Mouse (Mus musculus): ENCODE data around the gene Rffl.
A peak's percentile ranks its signal among the peaks of the same experiment; 100 is the strongest.
"Not testable (repeated sequence)": the region's sequence is repeated elsewhere in the genome, so short reads cannot be mapped to it uniquely, and the experiment has no call there.

Rffl gene

DNA sequence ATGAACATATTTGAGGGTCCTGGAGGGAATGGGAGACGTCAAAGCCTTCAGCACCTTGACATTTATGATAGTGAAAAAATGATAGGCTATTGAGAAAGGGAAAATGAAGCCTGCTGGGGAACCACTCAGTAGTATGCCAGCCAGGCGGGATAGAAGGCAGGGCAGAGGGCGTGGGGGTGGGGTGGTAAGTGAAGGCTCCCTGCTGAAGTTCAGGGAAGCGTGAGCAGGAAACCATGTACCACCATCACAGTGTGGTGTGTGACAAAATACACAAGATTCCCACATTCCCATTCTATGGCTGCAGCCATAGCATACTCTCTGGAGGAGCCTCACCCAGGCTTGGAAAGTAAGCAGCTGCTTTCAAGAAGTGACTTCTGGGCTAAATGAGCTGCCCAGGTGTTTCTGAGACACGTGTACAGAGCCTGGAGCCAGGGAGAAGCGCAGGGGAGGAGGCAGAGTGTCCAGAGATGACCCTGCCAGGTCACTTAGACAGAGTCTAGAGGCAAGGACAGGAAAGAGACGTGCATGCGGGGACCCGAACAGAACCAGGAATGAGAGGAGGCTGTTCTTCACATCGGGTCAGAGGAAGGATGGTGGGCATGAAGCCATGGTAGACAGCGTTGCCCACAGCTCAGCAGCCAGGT, 26.1 kb downstream of the Rffl start:
- no peak for DNase-seq

DNA sequence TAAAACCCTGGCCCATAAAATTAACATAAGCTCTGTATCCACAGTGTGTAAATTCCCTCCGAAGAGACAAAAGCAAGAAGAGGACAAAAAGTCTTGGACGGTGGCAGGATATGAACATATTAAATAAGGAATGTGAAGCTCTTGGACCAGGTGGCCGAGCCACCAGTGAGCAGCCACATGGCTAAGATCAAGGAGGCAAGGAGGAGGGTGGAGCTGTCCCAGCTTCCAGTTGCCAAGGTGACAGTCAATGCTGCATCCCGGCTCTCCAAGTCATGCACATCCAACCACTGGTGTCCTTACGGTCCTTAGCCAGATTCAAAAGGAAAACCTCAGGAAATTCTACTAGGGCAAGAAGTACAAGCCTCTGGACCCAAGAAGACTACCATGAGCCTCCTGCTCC, 32.5 kb downstream of the Rffl start:
- DNase-seq, result no peak

DNA sequence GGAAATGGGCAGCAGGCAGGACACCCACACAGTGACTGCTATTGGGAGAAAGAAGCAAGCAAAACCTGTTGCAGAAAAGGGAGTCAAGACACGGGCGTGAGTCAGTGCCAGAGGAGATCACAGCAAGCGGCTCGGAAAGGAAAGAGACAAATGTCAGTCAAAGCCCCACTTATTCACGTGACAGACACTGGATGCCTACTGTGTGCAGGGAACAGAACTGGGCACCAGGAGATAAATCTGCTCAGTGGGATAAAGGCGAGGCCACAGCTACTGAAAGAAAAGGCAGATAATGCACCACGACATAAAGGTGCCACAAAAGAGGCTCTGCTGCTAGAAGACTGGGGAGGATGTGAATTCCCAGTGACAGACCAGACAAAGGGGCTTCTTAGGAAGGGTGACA, 33.2 kb downstream of the Rffl start:
- DNase-seq, result no peak

DNA sequence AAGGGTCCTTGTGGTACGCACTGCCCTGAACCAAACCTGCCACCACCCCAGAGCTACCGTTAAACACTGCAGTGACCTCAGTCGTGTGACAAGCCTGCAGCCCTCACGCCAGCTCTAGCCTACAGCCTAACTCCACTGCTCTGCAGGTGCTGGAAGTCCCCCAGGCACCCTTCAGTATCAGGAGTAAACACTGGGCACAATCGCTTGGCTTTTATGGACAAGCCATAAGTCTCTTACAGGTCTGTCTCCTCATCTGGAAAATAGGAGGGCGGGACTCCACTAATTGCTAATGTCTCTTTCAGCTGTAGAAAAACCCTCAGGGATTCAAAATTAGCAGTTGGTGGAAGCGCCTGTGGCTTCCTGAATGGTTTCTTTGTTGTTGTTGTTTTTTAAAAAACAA, 33.8 kb downstream of the Rffl start:
- DNase-seq, result no peak

DNA sequence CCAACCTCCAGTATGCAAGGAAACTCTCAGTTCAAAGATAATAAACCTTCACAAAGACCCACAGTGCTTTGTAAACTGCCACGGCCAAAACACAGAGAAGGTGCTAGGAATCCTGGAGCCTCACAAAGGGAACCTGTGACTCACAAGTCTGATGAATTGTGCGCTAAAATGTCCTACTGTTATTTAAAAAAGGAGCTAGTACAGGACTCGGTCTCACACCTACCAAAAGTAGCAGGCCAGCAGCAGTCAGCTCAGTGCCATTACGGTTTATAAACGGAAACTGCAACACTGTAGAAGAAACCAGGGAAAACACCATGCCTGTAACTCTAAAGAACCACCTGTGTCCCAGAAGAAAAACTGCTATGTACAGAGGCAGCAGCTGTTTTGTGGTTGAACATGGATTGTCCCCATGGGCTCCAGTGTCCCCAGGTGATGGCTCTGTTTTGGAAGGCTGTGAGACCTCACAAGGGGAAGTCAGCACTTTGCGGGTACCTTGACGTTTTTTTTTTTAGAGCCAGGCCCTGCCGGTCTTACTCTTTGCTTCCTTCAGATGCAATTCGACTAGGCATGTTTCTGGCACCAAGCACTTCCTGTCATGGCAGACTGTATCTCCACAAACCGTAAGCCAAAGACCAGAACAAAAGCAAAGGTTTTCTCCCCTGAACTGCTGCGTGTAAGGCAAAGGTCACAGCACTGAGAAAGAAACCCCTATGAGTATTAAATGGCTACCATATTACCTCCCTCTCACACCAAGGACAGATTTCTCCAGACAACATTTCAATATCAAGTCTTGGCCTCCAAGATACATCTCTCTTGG, 35.2 kb downstream of the Rffl start:
- DNase-seq, result no peak

DNA sequence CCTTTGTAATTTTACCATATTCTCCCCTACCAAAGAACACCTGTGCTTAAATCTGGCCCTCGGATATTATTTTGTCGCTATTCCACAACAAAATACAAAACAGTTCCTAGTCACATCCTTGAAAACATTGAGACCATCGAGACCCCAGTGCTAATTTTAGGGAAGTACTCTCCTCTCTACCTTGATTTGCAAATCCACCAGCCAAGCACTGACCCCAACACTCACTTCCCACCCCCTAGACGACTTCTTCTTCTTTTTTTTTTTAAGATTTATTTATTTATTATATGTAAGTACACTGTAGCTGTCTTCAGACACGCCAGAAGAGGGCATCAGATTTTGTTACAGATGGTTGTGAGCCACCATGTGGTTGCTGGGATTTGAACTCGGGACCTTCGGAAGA, 36.7 kb downstream of the Rffl start:
- not testable (repeated sequence) for DNase-seq

DNA sequence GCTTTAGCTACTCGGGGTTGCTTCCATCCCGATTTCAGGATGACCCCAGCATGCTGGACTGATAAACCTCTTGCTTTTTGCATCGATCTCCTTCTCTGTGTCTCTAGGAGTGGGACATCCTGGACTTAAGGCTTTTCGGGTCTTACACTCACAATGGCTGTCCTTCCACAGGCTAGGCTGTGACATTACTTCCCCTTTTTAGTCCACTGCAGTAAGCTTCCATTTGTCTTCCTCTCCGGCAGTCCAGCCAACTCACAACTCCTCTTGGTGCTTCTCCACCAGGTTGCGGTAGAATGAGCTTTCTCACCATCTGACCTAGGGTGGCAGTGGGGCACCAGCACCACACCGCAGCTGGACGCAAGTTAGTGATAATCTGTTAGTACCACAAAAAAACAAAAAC, 37.1 kb downstream of the Rffl start:
- DNase-seq, result no peak

DNA sequence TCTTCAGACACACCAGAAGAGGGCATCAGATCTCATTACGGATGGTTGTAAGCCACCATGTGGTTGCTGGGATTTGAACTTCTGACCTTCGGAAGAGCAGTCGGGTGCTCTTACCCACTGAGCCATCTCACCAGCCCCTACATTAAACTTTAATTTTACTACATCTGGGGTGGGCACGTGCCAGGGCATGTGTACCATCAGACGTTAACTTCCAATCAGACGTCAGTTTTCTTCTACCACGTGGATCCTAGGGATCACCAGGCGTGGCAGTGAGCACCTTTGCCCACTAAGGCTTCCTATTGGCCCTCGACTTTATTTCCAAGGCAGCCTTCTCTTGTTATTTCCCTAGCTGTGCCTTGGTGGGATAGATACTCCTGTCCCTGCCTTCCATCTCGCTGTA, 38.6 kb downstream of the Rffl start:
- peak; percentile 73 for DNase-seq

DNA sequence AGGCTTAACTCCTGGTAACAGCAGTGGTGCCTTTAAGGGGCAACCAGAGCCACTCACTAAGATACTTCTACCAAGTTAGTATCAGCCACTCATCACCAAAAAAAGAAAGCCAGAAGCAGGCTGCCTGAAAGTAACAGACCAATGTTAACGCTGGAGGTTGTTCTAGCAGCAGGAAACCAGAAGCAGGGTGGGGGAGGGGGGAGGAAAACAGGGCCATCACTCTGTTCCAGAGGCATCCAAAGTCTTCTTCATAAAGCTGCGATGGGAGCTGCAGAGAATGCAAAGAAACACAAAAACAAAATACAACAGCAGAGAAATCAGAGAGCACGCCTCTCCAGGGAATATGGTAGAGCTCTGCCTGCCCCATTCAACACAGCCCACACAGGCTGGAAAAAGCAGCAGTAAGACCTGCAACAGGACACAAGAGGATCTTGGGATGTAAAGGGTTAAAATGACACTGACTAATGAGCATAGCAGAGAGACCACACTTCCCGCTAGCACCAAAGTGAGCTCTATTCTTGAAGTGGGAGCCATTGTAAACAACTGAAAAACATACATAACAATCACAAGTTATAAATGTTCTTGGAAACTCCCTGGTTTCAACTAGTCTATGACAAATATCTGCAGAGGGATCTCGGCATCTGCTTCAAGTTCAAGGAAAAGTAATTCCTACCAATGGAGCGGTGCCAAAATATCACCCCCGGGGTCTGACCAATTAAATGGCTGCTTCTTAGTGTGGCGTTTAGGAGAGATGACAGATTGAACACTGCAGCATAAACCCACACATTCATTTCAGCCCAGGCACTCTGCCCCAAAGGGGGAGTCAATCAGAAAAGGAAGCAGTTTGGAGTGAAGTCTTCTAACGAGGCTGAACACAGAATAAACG, 39.8 kb downstream of the Rffl start:
- DNase-seq, result no peak

DNA sequence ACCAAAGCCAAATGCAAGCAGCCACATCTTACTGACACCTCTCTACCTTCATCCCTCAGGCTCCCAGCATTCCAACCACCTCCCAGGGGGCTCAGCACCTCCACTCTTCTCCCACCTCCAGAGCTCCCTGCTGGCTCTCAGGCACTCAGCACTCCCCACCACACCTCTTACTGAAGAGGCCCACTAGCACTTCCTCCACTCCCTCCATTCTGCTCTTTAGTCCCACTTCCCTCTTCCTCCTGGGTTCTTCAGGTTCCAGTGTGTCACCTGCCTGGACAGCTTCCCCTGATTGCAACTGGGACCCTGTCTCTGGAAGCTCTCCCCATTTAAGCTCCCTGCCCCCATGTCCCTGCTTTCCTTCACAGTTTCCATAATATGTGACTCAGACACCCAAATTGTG, 44.2 kb downstream of the Rffl start:
- DNase-seq, result no peak

DNA sequence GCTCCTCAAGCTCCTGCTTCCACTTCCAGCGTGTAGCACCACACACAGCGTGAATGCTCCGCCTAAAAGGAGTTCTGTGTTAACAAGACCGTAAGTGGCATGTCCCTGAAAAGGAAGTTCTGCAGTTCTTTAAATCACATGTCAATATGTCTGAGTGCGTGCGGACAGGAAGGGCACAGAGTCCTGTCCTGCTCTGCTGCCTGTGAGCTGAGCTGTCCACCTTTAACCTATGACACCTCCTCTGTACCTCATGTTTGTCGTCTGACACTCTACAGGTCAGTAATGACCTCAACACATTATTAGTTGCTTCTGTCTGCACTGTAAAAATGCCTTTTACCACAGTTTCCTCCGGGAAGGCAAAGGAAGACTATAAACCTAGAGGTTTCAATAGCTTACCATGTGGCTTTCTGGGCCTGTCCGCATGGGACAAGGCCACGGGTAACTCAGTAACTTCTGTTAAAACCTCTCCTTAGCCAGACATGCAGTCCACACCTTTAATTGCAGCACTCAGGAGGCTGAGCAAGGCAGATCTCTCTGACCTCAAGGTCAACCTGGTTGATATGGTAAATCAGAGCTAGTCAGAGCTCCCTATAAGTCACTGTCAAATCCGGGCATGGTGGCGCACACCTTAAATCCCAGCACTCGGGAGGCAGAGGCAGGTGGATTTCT, 50.1 kb downstream of the Rffl start:
- DNase-seq, result no peak

DNA sequence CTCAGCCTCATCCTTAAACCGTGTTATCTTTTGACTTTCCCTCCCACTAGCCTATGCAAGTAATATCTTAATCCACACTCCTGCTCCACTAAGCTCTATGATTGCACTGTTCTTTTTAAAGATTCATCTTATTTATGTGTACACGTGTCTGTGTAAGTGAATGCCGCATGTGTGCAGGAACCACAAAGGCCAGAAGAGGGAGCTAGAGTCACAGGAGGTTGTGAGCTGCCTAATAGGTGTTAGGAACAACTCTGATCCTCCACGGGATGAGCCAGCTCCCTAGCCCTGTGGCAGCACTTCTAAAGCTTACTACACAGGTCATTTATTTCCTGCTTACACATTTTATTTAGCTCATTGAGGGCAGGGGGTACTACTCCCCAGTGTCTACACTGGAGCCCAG, 51.7 kb downstream of the Rffl start:
- DNase-seq, result peak; percentile 70

DNA sequence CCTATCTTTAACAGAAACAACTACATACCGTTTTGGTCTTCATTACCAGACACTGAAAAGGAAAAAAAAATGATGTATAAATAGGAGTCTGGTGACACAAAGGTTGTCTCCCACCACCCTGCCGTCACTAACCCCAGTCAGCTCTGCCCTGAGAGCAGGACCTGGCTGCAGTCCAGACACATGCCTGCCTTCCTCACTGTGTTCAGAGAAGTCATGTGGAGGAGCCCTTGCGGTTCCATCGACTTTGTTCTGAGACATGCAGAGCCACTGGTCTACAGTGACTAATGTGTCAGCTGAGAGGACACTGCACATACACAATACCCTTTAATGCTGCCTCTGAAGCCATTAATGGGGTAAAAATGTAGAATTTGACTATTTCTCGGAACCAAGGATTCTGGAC, 62.5 kb downstream of the Rffl start:
- no peak for DNase-seq

DNA sequence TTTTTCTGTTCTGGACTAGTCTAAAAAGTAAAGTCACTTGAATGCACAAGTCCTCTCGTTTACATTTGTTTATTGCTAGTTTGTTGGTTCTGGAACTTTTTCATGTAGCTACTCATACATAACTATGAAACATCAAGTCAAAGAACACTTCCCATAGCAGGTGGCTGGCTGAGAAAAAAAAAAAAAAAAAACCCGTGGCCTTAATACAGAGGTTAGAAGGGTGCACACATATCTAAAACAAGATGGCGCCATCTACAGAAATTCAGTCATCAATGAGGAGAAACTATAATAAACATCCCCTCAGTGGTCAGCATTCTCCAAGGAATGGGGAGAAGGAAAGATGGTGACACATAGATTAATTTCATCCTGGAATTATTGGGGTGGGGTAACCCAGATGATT, 63.6 kb downstream of the Rffl start:
- no peak for DNase-seq

DNA sequence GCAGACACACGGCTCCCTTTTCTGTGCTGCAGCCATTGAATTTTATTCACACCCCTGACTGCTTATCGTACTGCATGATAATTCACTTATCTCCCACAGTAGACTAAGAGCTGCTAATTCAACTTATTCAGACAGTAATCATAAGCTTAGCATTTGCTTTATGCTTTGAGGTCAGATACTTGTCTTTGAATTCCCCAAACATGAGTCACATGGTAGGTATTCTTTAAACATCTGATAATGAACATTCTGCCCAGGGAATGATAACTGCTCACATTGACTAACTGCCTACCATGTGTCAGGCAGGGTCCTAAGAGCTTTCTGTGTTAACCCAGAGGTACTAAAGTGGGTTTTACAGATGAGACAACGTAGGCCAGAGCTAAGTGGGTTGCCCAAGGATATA, 64.4 kb downstream of the Rffl start:
- no peak for DNase-seq

DNA sequence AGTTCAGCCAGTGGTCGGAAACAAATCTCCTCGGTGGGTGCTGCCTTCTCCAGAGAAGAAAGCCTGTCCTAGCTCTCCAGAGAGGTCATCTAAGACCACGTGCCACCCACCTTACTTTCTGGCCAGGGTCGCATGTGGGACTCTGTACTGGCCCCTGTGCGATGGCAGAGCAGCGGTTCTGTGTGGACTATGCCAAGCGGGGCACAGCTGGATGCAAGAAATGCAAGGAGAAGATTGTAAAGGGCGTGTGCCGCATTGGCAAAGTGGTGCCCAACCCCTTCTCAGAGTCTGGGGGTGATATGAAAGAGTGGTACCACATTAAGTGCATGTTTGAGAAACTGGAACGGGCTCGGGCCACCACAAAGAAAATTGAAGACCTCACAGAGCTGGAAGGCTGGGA, 87.6 kb downstream of the Rffl start:
- DNase-seq, result no peak

DNA sequence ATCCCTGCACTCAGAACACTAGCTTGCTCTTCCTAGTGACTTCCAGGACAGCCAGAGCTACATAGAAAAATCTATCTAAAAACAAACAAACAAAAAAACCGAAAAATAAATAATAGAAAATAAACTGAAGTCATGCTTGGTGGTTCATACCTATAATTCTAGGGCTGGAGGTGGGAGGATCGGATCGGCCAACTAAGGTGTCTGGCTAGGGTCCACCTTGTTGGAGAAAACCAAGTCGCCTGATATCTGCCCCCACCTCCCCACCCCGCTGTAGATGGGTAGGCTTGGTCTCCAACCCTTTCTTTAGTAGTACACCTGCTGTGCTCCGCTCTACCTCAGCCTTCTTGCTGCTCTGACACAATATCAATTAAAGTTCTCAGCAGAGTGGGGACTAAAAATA, 88.8 kb downstream of the Rffl start:
- no peak for DNase-seq

DNA sequence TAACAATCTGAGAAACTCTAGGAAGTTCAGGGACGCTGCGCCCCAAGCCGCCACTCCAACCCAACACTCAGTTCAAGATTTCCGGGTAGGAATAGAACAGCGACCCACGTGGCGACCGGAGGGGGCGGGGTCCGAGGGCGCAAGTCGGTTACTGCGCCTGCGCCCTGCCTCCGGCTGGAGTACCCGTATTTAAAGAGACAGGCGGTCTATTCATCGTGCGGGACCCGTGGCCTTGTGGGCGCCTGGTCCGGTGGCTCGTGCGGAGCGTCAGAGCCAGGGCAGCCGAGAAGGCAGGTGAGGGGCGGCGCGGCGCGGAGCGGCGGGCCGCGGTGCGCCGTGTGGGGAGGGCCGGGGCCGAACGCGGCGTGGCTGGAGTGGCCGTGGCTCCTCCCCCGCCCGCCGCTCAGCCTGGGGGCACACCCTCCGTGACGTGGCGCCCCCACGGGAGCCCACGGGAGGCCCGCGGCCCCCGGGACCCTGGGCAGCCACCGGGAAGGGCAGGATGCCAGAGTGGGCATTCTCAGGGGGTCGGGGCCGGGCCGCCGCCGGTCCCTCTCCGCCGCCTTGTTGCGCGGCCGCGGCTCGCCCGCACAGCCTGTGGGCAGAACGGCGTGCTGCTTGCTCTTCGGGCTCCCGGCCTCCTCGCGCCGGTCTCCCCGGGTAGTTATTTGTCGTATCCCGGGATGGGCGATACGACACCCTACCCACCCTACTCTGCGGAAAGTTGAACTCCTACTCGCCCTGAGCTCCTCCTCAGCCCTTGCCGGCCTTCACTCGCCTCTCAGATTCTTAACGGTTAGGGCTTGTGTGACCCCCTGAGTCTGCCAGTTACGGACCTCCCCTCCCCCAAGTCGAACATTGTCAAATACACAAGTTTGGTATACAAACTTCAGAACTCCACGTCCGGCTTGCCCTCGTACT, 89.8 kb downstream of the Rffl start, which contains the start of gene Lig3:
Lig3 (plus strand) TSS at position 126 of the 921 bp plus-strand sequence.
- peak; percentile 94 for DNase-seq

DNA sequence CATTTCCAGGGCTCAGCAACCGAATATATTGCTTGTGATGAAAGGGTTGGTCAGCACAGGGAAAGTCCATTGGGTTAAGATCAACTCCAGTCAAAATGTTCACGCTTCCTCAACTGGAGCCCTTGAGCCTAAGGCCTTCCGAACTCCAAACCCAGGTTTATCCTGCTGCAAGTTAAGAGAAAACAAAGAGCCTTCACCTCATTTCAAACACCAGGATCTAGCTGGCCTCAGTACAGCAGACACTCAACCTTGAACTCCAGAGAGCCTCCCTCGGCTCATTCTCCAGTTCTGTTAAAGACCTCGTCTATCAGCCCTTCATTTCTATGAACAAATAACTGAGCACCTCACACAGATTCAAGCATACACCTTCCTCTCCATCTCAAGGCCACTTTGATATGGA, 90.9 kb downstream of the Rffl start:
- no peak for DNase-seq

DNA sequence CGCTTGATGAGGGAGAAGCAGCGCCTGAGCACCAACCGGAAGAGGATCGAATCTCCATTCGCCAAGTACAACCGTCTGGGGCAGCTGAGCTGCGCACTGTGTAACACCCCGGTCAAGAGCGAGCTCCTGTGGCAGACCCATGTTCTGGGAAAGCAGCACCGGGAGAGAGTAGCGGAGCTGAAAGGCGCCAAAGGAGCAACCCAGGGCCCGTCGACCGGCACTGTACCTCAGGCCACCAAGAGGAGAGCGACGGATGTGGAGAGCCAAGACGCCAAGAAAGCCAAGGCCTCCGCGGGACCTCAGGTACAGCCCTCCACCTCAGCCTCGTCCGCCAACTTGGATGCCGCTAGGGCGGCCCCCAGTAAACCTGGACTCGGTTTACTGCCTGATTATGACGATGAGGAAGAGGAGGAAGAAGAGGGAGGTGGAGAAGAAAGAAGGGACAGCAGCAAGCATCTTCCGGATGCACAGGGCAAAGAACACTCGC, 106.5 kb downstream of the Rffl start:
- no peak for DNase-seq

DNA sequence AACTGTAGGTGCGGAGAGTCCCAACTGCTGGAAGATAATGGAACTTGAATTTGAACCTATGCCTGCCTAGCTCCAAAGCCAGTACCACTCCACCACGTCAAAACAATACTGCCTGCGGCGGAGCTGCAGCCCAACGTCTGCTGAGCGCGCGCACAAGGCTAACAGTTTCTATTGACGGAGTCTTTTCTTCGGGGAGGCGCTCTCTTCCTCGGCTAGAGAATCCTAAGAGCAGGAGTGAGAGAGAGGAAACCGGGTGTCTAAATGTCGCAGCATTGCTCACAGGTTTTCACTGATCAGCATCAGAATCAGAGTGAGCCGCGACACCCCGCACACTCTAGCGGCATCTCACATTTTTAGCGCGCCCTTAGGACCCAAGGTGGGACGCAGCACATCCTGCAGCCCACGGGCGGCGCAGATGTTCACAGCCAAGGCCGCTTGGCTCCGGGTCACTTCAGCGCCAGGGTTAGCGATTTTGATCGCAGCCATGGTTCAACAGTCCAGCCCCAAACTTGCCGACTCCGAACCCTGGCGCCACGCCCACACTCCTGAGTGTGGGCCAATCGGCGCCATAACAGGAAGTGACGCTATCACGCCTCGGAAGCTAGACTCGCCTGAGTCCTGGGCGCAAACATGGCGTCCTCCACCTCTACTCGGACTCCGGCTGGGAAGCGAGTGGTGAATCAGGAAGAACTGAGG, 107.1 kb downstream of the Rffl start, which contains the start of the genes Cct6b and Zfp830:
Cct6b (minus strand) TSS at position 580 of the 696 bp plus-strand sequence.
Zfp830 (plus strand) TSS at position 604 of the 696 bp plus-strand sequence.
- DNase-seq, result peak; percentile 94
